Mouse (Mus musculus) adipocyte (in vitro differentiated cells): ENCODE data around the gene Morc3.

Source experiments
- DNase-seq: peaks from one replicate; pipeline ENCODE4 v3.0.0-alpha.2; 2016; ENCODE audit warnings: low spot score

Morc3 gene

DNA sequence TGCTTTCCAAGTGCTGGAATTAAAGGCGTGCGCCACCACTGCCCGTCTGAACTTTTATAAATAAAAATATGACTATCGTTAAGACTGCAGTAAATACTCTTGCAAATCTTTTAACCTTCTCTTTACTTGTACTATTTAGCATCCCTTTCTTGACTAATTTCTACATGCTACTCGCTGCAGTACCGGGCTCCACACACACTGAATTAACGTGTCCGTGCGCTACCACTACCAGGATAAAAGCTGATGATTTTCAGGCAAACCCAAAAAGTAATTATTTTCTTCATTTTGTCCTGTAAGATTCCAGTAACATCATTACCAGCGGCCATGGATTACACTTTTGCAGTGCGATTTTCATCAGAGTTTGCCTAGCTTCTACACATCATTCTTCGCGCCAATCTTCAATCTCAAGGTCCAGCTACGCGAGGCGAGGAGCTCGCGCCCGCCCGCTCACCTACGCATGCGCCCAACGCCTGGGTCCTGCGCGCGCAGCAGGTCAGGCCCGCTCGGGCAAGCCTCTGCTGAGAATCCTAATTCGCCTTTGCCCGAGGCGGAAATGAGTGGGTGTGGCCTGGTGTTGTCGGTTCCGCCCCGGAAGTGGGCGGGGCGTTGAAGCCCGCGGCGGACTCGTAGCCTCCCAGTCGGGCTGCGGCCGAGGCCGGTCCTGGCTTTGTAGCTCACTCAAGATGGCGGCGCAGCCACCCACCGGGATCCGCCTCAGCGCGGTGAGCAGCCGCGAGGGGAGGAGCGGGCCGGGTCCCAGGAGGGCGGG lies at the start of gene Morc3:
Gene Morc3, plus strand, starts transcription at position 495 of the 769 bp plus-strand sequence.
- peak; percentile 100 for DNase-seq

DNA sequence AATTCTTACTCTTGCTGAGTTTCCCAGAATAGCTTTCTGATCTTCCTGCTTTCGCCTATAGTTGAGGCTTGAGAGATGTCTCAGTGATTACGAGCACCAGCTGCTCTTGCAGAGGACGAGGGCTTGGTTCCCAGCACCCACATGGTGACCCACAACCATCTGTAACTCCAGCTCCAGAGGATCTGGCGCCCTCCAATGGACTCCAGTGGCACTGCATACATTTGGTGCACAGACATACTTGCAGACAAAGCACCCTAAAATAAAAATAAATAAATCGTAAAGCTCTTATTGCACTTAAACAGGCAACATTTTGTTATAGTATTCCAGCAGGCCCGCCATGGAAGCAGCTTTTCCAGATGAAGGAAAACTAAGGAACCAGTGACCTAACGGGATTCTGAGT lies 47.7 kb upstream of the Morc3 start:
- DNase-seq = no peak

DNA sequence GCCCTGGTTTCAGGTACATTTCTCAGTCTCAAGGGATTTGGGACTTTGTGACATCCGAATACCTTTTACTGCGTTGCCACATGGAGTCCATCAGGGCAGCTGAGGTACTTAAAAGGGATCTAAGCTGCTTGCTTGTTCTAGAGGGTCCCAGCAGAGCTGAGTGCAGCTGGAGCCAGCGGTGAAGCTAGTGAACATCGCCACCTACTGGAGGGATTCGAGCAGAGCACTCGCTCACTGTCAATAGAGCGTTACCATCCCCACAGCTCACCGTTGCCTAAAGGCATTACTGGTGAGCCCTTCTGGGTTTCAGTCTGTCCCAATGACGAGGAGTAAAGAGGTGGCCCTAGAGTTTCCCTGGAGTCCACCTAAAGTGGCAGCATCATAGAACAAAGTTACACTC lies 46.1 kb upstream of the Morc3 start:
- peak; percentile 42 for DNase-seq

DNA sequence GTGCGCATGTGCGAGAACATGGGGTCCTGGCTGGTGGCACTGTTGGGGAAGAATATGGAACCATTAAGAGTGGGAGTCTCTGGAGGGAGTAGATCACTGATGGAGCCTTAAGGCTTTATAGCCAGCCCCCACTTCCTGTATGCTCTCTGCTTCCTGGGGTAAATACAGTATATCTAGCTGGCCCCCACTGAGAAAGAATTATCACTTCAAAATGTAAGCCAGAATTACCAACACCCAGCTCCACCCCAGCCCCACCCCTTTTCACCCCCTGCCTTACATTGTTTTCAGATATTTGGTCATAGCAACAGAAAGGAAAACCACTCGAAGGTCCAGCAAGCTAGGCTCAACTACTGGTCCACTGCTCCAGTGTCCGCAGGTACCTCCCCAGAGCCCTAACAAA lies 43.5 kb upstream of the Morc3 start:
- no peak for DNase-seq

DNA sequence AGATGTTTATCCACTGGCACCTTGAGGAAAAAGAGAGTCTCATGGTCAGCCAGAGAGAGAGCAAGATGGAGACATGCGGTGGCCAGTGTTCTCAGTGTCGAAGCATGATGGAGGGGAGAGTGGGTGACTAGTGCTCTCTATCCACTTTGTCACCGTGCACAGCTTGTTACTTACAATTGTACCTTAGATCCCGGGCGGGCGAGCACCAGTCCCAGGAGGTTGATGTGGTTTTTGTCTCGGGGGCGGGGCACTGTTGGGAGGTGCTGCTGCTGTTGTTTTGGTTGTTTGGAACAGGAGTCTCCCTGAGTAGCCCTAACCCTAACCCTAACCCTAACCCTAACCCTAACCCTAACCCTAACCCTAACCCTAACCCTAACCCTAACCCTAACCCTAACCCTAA lies 43.0 kb upstream of the Morc3 start:
- no peak for DNase-seq

DNA sequence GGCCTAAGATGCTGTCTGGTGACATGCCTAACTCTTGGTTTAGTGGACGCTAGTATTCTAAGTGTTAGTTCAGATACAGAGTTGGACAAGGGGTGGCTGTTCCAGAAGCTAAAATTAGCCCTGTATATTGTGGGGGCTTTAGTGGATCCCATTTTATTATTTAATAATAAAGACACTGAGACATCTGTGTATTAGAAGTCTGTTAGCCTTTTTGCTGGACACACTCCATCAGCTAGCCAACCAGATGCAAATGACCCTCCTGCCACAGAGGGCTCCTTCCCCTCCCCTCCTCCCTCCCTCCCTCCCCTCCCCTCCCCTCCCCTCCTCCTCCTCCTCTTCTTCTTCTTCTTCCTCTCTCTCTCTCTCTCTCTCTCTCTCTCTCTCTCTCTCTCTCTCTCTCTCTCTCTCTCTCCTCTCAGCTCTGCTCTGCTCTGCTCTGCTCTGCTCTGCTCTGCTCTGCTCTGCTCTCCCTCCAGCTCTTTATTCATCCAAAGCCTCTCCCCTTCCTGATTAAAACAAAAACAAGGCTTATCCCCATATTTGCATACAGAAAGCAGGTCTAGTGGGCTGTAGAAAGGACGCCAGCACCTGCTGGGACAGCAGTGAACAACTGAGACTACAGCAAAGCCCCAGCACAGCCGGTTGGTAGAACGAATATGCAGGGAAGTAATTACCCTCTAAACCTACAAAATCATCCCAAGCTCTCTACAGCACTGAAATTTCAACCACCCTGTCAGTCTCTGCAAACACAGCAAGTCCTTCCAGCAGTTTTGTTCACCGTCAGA lies 41.8 kb upstream of the Morc3 start:
- no peak for DNase-seq

DNA sequence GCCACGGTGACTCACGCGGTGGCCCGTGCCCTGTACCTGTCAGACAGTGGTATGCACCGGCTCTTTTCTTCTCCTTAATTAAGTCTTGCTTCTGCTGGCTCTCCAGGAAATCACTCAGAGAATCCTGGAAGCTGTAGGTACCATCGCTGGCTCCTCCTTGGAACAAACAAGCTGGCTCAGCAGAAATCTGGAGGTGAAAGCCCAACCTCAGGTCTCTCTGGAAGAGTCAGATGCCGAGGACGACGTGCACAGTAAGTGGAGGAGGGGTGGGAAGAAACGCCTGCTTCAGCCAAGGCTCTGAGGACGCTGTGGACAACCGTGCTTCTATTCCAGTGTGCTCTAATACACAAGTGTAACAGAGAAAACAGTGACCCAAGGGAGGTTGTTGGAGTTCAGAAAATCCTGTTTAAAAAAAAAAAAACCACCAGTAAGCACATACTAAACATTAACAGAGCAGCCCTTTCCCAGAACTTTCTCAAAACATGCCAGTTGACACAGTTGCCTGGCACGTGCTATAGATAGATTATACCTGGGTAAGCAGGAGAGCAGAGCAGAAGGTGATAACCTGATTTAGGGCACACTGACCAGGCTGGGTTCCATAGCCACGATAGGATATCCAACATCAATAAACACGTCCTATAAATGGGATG lies 38.8 kb upstream of the Morc3 start:
- no peak for DNase-seq

DNA sequence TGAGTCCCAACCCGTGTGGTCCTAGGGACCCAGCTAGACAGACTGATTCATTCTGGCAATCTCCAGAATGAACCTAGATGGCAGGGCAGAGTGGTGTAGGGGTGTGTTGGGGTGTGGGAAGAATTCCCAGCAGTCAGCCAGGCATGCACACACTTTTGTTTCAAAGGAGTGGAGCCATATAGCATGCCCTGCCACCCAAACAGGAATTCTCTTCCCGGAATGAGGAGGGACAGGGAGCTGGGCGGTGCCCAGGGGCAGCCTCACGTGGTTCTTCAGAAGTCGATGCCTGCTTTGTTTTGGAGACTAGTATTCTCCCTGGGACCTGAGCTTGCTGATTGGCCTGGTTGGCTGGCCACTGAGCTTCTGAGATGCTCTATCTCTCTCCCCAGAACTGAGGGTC lies 37.1 kb upstream of the Morc3 start:
- DNase-seq = no peak

DNA sequence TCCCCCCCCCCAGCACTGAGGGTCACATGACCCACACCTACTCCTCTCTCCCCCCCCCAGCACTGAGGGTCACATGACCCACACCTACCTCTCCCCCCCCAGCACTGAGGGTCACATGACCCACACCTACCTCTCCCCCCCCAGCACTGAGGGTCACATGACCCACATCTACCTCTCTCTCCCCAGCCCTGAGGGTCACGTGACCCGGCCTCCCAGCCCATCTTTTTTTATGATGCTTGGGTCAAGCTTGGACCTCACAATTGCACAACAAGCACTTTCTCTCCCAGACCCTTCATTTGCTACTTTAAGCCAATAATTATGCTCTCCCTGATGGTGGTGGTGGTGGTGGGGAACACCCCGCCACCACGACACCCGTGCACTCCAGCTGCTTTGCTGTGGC lies 36.5 kb upstream of the Morc3 start:
- DNase-seq = no peak

DNA sequence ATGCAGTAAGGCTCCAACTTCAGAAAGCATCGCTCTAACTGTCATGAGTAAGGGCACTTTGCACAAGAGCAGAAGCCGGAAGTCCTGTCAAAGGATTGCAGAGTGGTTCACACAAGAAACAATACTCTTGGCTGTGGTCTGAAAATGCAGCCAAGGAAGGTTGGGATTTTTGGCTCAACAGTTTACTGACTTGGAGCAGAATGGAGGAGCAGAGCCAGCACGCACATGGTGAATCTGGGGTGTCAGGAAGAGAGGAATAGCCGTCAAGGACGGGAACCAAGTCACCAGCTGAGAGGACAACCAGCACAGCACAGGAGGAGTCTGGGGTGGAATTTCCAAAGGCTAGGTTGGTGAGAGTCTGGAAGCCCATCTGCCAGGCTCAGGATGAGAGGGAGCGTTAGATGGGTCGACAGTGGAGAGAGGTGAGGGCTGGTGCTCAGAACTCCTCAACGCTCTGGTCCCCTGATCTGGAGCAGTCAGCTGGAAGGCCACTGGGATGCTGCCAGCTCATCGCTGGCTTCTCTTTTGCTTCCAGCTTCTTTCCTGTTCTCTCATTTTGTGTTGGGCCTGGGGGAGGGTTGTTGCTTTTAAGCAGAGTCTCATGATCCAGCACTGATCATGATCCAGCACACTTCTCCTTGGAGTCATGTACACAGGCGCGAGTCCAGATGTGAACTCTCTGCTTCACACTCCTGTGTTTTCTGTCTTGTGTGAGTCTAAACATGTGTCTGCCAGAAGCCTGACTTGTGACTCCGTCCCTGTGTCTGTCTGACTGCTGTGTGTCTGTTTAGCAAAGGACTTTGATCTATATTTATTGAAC lies 34.7 kb upstream of the Morc3 start:
- DNase-seq = no peak

DNA sequence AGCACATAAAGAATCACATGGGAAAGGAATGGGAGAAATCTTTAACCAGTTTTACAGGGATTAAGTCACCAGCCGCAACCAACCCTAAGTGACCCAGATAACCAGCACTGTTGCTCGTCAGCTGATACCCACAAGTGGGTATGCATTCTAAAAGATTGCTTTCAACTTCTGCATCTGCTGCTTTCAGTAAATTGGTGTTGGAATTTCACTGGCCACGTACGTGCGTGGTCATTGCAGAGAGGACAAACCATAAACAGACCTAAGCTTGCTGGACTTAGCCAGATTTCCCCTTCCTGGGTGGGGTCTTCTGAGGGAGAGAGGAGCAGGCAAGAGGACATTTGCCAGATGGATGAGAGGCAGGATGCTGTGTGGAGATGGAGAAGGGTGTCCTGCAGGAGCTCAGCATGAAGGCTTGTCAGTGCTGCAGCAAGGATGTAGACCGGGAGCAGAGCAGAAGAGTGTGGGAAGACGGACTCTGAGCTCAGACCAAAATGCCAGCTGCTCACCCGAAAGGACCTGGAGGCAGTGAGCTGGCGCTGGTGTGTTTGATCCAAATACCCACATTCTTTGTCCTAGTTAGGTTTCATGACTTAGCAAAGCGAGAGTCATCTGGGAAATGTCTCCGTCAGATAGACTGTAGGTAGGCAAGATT lies 34.0 kb upstream of the Morc3 start:
- DNase-seq = no peak

DNA sequence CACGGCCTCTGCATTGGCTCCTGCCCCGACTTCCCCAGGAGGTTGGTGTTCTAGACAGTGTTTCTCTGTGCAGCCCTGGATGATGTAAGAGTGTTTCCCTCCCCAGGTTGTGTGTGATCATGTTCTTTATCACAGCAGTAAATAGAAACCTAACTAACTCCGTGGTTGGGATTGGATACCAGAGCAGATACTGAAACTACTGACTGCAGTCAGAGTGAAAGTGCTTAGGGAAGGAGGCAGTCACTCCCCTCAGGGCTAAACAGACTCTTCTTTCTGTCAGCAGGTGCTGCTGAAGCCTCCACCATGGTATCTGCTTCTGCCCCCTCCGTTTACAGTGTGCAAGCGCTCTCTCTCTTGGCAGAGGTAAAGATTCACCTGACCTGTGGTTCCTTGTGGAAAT lies 33.3 kb upstream of the Morc3 start:
- DNase-seq = no peak

DNA sequence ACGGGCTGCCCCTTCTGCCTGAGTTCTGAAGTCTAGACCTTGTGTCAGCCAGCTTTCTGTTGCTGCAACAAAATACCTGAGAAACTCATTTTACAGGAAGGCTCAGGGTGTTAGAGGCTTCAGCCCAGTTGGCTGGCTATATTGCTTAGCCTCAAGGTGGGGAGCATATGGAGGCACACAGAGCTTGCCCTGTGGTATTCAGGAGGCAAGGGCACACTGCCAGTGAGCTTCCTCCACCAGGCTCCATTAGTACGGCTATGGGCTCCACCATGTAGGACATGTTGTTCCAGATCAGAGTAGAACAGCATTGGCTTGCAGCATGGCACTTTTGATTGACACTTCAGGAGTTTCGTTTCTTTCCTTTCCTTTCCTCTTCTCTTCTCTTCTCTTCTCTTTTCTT lies 32.9 kb upstream of the Morc3 start:
- no peak for DNase-seq

DNA sequence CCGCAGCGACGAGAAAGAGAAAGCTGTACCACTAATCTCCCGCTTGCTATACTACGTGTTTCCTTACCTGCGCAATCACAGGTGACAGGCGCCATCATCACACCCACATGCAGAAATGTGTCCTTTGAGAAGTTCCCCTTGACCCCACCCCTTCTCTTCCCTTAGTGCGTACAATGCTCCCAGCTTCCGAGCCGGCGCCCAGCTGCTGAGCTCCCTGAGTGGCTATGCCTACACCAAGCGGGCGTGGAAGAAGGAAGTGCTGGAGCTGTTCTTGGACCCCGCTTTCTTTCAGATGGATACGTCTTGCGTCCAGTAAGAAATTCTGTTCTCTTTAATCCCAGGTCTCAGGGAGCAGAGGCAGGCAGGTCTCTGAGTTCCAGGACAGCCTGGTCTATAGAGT lies 32.0 kb upstream of the Morc3 start:
- no peak for DNase-seq

DNA sequence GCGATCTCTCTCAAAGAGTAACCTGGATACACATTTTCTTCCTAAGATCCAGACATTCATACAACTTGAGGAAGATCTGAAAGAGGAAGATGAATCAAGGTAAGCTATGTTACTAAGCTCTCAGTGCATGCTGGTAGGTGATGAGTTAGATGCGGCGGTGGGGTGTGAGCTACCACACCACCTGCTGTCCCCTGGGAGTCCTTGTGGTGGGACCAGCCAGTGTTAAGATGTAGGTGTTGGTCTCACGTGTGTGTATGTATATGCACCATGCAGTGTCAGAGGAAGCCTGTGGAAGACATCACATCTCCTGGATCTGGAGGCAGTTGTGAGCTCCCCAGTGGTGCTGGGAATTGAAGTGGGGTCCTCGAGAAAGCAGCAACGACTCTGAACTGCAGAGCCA lies 24.8 kb upstream of the Morc3 start:
- no peak for DNase-seq

DNA sequence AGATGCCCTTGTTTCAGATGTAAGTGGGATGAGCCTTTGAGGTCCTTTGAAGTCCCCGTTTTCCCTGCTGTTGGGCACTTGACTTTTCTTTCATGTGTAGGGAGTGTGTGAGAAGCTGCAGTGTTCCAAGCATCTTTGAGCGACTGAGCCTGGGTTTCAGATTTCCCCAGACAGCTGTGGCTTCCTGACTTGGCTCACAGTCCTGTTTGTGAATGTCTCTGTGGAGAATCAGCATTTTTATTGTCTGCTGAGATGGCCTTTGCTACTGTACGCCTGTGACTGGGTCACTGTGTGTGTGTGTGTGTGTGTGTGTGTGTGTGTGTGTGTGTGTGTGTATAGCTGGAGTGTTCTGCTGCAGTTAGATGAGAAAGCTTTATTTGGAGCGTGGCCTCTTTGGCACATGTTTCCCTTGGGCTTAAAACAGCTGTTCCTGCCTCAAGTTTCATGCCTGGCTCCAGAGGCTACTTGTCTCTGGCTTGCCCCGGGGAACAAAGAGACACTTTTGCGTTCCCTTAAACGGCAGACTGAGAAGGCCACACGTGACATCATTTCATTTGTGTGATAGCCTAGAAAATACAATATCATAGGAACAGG lies 23.9 kb upstream of the Morc3 start:
- DNase-seq = peak; percentile 64

DNA sequence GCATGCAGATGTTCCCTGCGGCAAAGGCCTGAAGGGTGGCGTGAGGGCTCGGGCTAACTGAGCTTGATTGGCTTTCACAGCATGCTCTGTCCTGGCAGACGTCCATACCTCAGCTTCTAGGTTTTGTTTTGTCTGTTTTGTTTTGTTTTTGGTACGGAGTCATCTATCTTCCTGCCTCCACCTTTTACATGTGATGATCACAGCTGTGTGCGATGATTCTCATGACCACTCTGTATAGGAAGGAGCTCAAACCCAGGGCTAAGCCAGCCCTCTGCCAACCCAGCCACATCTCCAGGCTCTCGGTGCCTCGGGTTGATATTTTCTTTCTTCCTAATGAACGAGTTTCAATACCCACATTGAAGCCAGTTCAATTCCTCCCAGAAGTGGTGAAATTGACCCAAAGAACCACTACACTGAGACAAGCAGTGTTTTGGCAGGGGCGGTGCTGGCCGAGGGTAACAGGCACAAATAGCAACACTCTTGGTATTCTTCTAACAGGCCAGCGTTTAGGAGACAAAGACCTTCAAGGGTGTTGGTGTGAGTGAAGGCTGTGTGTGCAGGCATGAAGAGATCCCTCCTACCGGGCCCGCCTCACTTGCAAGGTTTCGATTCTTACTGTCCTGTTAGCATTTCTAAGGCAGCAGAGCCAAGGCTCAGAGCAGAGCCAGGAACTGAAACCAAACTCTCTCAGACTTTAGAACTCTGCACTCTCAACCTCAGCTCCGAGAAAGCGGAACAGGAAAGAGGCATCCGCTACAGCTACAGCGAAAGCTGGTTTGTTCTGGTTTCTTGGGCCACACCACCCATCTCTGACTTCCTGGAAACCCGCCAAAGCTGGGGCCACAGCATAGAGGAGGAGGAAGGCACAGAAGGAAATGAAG lies 15.8 kb upstream of the Morc3 start:
- DNase-seq = peak; percentile 26

DNA sequence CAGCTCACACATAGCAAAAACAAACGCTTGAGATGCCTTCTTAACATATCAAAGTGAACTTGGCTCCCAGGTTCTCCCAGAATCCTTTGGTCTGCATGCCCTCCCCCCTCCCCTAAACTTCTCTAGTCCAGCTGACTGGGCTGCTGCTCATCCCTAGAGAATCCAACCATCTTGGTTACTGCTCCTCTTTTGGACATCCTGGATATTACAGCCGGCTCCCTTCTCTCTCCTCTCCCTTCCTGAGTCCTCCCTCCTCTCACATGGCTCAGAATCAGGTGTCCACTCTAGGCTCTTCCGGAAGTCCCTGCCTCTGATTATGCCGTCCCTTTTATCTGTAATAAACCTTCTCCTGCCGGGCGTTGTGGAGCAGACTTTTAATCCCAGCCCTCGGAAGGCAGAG lies 15.1 kb upstream of the Morc3 start:
- DNase-seq = no peak

DNA sequence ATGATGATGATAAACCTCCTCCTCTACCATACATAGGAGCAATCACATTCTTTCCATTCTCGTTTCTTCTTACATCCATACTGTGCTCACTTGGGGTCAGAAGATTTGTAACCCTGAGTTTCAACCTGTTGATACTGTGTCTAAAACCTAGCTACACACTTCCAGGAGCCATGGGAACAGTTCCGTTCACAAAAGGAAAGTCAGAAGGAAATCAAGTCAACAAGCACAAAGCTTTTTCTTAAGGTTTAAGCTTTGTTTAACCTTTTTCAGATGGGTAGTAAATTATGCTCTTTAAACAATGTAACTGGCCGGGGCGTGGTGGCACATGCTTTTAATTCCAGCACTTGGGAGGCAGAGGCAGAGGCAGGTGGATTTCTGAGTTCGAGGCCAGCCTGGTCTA lies 14.6 kb upstream of the Morc3 start:
- DNase-seq = no peak

DNA sequence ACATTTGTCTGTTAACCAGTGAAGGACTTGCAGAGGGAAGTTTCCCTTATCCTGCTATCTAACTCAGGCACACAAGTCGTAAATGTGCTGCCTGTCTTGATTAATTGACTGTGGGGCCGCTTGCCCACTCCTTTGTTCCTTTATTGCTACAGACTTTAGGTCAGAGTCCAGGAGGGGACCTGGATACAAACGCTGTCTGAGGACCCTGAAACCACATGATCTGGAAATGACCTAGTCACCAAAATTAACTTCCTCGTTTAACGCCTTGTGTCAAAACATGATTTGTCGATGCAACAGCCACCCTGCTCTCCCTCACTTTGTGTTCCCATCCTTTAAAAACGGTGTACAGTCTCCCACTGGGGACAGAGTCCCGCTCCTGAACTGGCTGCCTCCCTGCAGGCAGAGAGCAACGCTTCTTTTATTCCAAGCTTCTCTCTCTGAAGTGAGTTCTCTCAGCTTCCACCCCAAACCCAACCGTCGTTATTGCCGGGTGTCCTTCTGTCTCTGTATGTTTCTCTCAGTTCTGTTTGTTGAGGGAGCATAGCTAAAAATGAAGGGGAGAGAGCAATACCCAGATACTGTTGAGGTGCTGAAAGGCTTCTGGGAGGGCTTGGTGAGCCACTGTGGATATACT lies 13.1 kb upstream of the Morc3 start:
- DNase-seq = no peak
